Mouse (Mus musculus) ES-E14 (cell line): ENCODE measurements at regions not wholly inside any gene's neighbourhood (a gene's known extent, or its start where the extent isn't known, plus 50 kb on each side); places are given as distances from the start of the nearest gene placed in this dataset.

Experiments used
- CHD2 ChIP-seq: IDR thresholded peaks from 2 replicates; pipeline ENCODE4 v1.6.1; 2014; ENCODE audit warnings: mild to moderate bottlenecking, low read depth, low read length, inconsistent platforms
- ZNF384 ChIP-seq: IDR thresholded peaks from 2 replicates; pipeline ENCODE4 v1.6.1; 2012; ENCODE audit warnings: low read depth, low read length, inconsistent platforms

GRCm38 (mm10) chr4:94281732-94282131 lies 274.6 kb upstream of the Gm10306 start:
- TF ChIP-seq ZNF384 (no peak), CHD2 (no peak)
